Mouse (Mus musculus) midbrain, embryonic 13.5 days (tissue): ENCODE results near the gene Htra1. TPM values are rescaled to one million over a fixed set of nuclear protein-coding genes. Genes with fewer than 3 reads are reported as not detected.

Experiments used
- ATAC-seq: fragments of 200-750 bp; cut with Nextera tagmentation; 2 replicates; pipeline ENCODE4 v1.8.0; 2017; ENCODE audit warnings: mild to moderate bottlenecking, moderate TSS enrichment, moderate library complexity
- H3K27ac ChIP-seq: fragments of 300-500 bp; sonication (generic); 2 replicates; pipeline ENCODE4 v1.5.1; 2015; ENCODE audit warnings: inconsistent platforms, mild to moderate bottlenecking, moderate library complexity
- H3K27me3 ChIP-seq: fragments of 300-500 bp; sonication (generic); 2 replicates; pipeline ENCODE4 v1.6.1; 2015; ENCODE audit warnings: mild to moderate bottlenecking, inconsistent platforms
- H3K36me3 ChIP-seq: fragments of 300-500 bp; sonication (generic); 2 replicates; pipeline ENCODE4 v1.6.1; 2015; ENCODE audit warnings: mild to moderate bottlenecking, inconsistent platforms
- H3K4me1 ChIP-seq: fragments of 300-500 bp; sonication (generic); replicated peaks from 2 replicates; pipeline ENCODE4 v1.6.1; 2015; ENCODE audit warnings: inconsistent platforms
- H3K4me2 ChIP-seq: fragments of 300-500 bp; sonication (generic); replicated peaks from 2 replicates; pipeline ENCODE4 v1.6.1; 2015; ENCODE audit warnings: moderate library complexity, mild to moderate bottlenecking, inconsistent platforms
- H3K4me3 ChIP-seq: fragments of 300-500 bp; sonication (generic); replicated peaks from 2 replicates; pipeline ENCODE4 v1.5.1; 2015; ENCODE audit warnings: mild to moderate bottlenecking, inconsistent platforms
- H3K9ac ChIP-seq: fragments of 300-500 bp; sonication (generic); replicated peaks from 2 replicates; pipeline ENCODE4 v1.6.1; 2015; ENCODE audit warnings: mild to moderate bottlenecking, inconsistent platforms
- H3K9me3 ChIP-seq: fragments of 300-500 bp; sonication (generic); 2 replicates; pipeline ENCODE4 v1.6.1; 2016; ENCODE audit warnings: mild to moderate bottlenecking, inconsistent platforms
- WGBS: fragments of 180-500 bp; shearing (Covaris S2); methylation state at CpG from one replicate; pipeline ENCODE4 v1.1.7; 2015; 5-methylcytosine and 5-hydroxymethylcytosine counted together
- polyA plus RNA-seq: library from polyadenylated mRNA; unstranded; fragments of >200 nt; fragmentation: Nextera tagmentation; extraction: Ambion mirVana; gene quantifications from 2 replicates; pipeline ENCODE4 v1.2.1, GENCODE M21; 2015

Htra1 gene
- polyA plus RNA-seq, 1 experiment from 2014 or later = 6.2 TPM

DNA sequence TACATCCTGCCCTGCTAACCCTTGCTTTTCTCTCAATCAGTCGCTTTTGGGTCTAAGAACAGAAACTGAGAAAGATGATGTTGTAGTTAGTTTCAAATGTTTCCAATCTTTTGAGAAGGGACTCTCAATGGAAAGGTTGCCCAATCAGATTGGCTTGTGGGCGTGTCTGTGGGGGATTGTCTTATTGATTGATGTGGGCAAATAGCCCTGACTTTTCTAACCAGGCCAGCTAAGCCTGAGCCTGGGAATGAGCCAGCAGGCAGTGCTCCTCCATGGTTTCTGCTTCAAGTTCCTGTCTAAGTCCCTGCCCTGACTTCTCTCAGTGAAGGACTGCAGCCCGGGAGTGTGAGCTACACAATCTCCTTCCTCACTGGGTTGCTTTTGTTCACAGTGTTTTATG lies 53.5 kb downstream of the Htra1 start:
- ATAC-seq = no peak

GRCm38 (mm10) chr7:130991174-130991789 lies 55.4 kb downstream of the Htra1 start:
- Histone ChIP-seq H3K4me3 (no peak overlapping the region), H3K4me1 (no peaks in the 10 kb centered on the region), H3K36me3 (no peaks in the 10 kb centered on the region), H3K27me3 (no peaks in the 10 kb centered on the region), H3K9me3 (no peaks in the 10 kb centered on the region), H3K9ac (no peak overlapping the region), H3K4me2 (no peak overlapping the region), H3K27ac (no peak overlapping the region)
- no peak for ATAC-seq
- 84% methylated on average over 13 of the region's 13 CpGs for WGBS

More for the DNA sequence above, 53.5 kb downstream of the Htra1 start:
- H3K9me3 ChIP-seq = no peaks in the 10 kb centered on the region
- H3K27me3 ChIP-seq = no peaks in the 10 kb centered on the region
- no peaks in the 10 kb centered on the region for H3K4me1 ChIP-seq
- no peak overlapping the region for H3K27ac ChIP-seq
- H3K4me2 ChIP-seq = no peak overlapping the region
- no peak overlapping the region for H3K9ac ChIP-seq
- no peaks in the 10 kb centered on the region for H3K36me3 ChIP-seq
- no peak overlapping the region for H3K4me3 ChIP-seq
- 46% methylated on average over 3 of the region's 3 CpGs for WGBS

- no peak for ATAC-seq
- H3K4me1 ChIP-seq = no peaks in the 10 kb centered on the region
- no peak overlapping the region for H3K27ac ChIP-seq
- H3K9me3 ChIP-seq = no peaks in the 10 kb centered on the region
- no peaks in the 10 kb centered on the region for H3K27me3 ChIP-seq
- no peak overlapping the region for H3K4me2 ChIP-seq
- H3K36me3 ChIP-seq = no peaks in the 10 kb centered on the region
- H3K4me3 ChIP-seq = no peak overlapping the region
- WGBS = 52% methylated on average over 8 of the region's 8 CpGs
- no peak overlapping the region for H3K9ac ChIP-seq
Observed at GRCm38 (mm10) chr7:130993907-130994306, 58.0 kb downstream of the Htra1 start.

- Histone ChIP-seq H3K4me1 (no peaks in the 10 kb centered on the region), H3K9ac (no peak overlapping the region), H3K4me2 (no peak overlapping the region), H3K9me3 (peaks cover 12% of the 10 kb centered on the region), H3K27ac (no peak overlapping the region), H3K36me3 (no peaks in the 10 kb centered on the region), H3K4me3 (no peak overlapping the region), H3K27me3 (no peaks in the 10 kb centered on the region)
- no peak for ATAC-seq
- WGBS = 92% methylated on average over 12 of the region's 12 CpGs
Observed at GRCm38 (mm10) chr7:131001976-131002726, 66.2 kb downstream of the Htra1 start.

DNA sequence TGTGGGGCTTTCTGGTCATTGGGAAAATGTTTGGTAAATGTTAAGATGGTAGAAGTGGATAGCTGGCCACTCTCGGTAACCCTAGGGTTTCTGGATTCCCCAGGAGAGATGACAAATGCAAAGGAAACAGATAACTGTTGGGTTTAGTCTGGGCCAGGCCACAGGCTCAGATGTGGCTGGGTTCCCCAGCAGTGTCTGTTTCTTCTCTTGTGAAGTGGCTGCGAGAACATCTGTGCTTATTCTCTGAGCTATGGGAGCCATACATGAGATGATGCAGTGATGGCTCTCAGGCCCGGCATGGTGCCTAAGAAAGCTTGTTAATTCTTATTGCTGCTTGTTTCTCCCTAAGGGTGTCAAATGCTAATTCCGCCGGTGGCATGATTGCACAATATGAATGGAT lies 68.2 kb downstream of the Htra1 start:
- Histone ChIP-seq H3K36me3 (no peaks in the 10 kb centered on the region), H3K4me2 (no peak overlapping the region), H3K9ac (no peak overlapping the region), H3K9me3 (peaks cover 16% of the 10 kb centered on the region), H3K27ac (no peak overlapping the region), H3K4me1 (no peaks in the 10 kb centered on the region), H3K27me3 (no peaks in the 10 kb centered on the region), H3K4me3 (no peak overlapping the region)
- 93% methylated on average over 5 of the region's 5 CpGs for WGBS
- no peak for ATAC-seq

DNA sequence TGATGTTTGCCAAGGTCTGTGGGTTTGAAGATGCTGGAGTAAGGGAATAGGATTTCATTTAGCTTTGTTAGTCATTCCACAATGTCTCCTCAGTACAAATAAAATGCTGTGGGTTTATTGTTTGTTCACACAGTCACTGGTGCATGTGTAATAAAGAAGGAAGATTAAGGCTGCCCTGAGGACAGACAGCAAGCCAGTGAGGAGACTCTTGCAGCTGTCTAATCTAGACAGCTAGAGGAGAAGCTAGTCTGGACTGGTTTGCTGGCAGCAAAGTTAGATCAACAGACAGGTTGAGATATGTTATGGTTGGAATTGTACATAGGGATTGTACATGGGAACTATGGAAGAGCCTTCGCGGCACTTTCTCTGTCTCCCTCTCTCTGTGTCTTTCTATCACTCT lies 71.3 kb downstream of the Htra1 start:
- Histone ChIP-seq H3K27ac (no peak overlapping the region), H3K36me3 (no peaks in the 10 kb centered on the region), H3K4me1 (no peaks in the 10 kb centered on the region), H3K27me3 (no peaks in the 10 kb centered on the region), H3K4me3 (no peak overlapping the region), H3K9ac (no peak overlapping the region), H3K9me3 (peaks cover 16% of the 10 kb centered on the region), H3K4me2 (no peak overlapping the region)
- WGBS = 96% methylated on average over 2 of the region's 2 CpGs
- no peak for ATAC-seq

DNA sequence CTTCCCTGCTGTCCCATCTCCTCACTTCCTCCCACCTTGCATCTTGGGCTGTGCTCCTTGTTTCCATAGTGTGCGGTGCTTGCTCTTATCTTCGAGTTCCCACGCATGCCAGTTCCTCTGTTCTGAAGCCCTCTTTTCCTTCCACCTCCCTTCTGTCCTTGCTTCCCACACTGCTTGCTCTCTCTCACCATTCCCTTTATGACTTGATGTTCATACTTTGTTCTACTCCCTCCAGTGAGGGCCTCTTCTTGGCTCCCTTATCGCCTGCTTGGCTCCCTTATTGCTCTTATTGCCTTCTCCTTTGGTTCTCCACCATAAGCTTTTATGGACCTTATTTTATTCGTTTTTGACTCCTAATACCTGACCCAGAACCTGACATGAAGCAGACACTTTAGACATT lies 73.3 kb downstream of the Htra1 start:
- Histone ChIP-seq H3K9me3 (peaks cover 16% of the 10 kb centered on the region), H3K27me3 (no peaks in the 10 kb centered on the region), H3K9ac (no peak overlapping the region), H3K27ac (no peak overlapping the region), H3K4me1 (no peaks in the 10 kb centered on the region), H3K4me3 (no peak overlapping the region), H3K36me3 (no peaks in the 10 kb centered on the region), H3K4me2 (no peak overlapping the region)
- WGBS = 87% methylated on average over 5 of the region's 5 CpGs
- ATAC-seq = no peak

- Histone ChIP-seq H3K9ac (no peak overlapping the region), H3K4me2 (no peak overlapping the region), H3K9me3 (peaks cover 7% of the 10 kb centered on the region; the same call in 1 of the 2 replicates), H3K27me3 (no peaks in the 10 kb centered on the region), H3K27ac (no peak overlapping the region), H3K36me3 (no peaks in the 10 kb centered on the region), H3K4me3 (no peak overlapping the region), H3K4me1 (no peaks in the 10 kb centered on the region)
- no peak for ATAC-seq
- WGBS = 79% methylated on average over 1 of the region's 1 CpGs
Observed at GRCm38 (mm10) chr7:131011901-131012300, 76.0 kb downstream of the Htra1 start.

- no peaks in the 10 kb centered on the region for H3K27me3 ChIP-seq
- H3K9me3 ChIP-seq = peaks cover 5% of the 10 kb centered on the region
- no peak for ATAC-seq
- H3K27ac ChIP-seq = no peak overlapping the region
- no peaks in the 10 kb centered on the region for H3K4me1 ChIP-seq
- no peak overlapping the region for H3K4me3 ChIP-seq
- no peak overlapping the region for H3K9ac ChIP-seq
- H3K36me3 ChIP-seq = no peaks in the 10 kb centered on the region
- no peak overlapping the region for H3K4me2 ChIP-seq
- WGBS = 93% methylated on average over 2 of the region's 2 CpGs
Observed at GRCm38 (mm10) chr7:131019181-131019580, 83.3 kb downstream of the Htra1 start.

GRCm38 (mm10) chr7:131024807-131025206 lies 88.9 kb downstream of the Htra1 start:
- H3K4me2 ChIP-seq = no peak overlapping the region
- whole genome bisulfite sequencing = 84% methylated on average over 1 of the region's 1 CpGs
- ATAC-seq = no peak
- H3K4me3 ChIP-seq = no peak overlapping the region
- no peaks in the 10 kb centered on the region for H3K9me3 ChIP-seq
- no peak overlapping the region for H3K9ac ChIP-seq
- no peaks in the 10 kb centered on the region for H3K36me3 ChIP-seq
- H3K27me3 ChIP-seq = no peaks in the 10 kb centered on the region
- H3K4me1 ChIP-seq = no peaks in the 10 kb centered on the region
- no peak overlapping the region for H3K27ac ChIP-seq

GRCm38 (mm10) chr7:131027557-131027956 lies 91.6 kb downstream of the Htra1 start:
- ATAC-seq = no peak
- WGBS = 86% methylated on average over 1 of the region's 1 CpGs

GRCm38 (mm10) chr7:131031755-131032154 lies 95.8 kb downstream of the Htra1 start, which contains the start of gene Dmbt1:
Dmbt1 (plus strand) TSS chr7:131032053.
- no peak for ATAC-seq
- Histone ChIP-seq H3K4me3 (no peak within 1 kb of the TSS), H3K27ac (no peak within 1 kb of the TSS), H3K4me2 (no peak within 1 kb of the TSS), H3K9ac (no peak within 1 kb of the TSS), H3K36me3 (no peaks in the 10 kb centered on the region), H3K27me3 (no peaks in the 10 kb centered on the region), H3K4me1 (no peaks in the 10 kb centered on the region), H3K9me3 (no peaks in the 10 kb centered on the region)
- WGBS = 89% methylated on average over 5 of the region's 5 CpGs

More at GRCm38 (mm10) chr7:131027557-131027956, 91.6 kb downstream of the Htra1 start:
- Histone ChIP-seq H3K27ac (no peak overlapping the region), H3K36me3 (no peaks in the 10 kb centered on the region), H3K27me3 (no peaks in the 10 kb centered on the region), H3K4me3 (no peak overlapping the region), H3K9ac (no peak overlapping the region), H3K9me3 (no peaks in the 10 kb centered on the region), H3K4me2 (no peak overlapping the region), H3K4me1 (no peaks in the 10 kb centered on the region)
